Mouse (Mus musculus): Measurements from ENCODE around the gene Praf2. TPM values are rescaled to one million over a fixed set of nuclear protein-coding genes. Genes with fewer than 3 reads are reported as not detected.

Praf2 gene
- total RNA-seq, 2 experiments from 2014 or later, result 6.5 to 6.9 TPM

GRCm38 (mm10) chrX:7775501-7776205, 47.4 kb downstream of the Praf2 start:
- no peak for DNase-seq (ENCODE audit: low spot score)
- intact Hi-C loops (cut with DNase I), result loop anchor here (10.0 kb wide), 1 partner anchor 351 kb away; no protein-coding TSS in a partner anchor

GRCm38 (mm10) chrX:7776329-7777082, 48.3 kb downstream of the Praf2 start:
- no peak for DNase-seq (ENCODE audit: low spot score)
- intact Hi-C loops (cut with DNase I), result loop anchor here (10.0 kb wide), 1 partner anchor 352 kb away; no protein-coding TSS in a partner anchor

DNA sequence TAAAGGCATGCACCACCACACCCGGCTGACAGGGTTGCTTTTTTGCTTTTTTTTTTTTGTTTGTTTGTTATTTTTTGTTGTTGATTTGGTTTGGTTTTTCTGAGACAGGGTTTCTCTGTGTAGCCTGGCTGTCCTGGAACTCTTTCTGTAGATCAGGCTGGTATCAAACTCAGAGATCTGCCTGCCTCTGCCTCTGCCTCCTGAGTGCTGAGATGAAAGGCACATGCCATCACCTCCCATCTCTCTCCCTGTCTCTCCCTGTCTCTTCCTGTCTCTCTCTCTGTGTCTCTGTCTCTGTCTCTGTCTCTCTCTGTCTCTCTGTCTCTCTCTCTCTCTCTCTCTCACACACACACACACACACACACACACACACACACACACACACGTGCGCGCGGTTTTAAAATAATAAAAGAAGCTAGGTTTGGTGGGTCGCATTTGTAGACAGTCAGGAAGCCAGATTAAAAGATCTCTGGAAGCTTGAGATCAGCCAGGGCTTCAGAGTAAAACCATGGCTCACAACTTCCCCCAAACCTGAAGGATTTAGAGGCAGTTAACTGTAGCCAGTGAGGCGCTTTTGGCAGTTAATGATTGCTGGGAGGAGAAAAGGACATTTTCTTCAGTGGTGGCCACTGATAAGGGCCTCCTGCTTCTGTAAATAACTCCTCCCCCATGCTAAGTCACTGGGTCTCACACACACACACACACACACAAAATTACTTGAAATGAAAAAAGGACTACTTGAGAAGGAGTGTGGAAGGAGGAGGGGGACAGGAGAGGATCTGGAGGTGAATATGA, 50.4 kb downstream of the Praf2 start:
- intact Hi-C loops (cut with DNase I), result loop anchor here (10.0 kb wide), 1 partner anchor 354 kb away; no protein-coding TSS in a partner anchor
- no peak for DNase-seq (ENCODE audit: low spot score)

GRCm38 (mm10) chrX:7779294-7779693, 51.1 kb downstream of the Praf2 start:
- DNase-seq (ENCODE audit: low spot score), result no peak
- intact Hi-C loops (cut with DNase I), result loop anchor here (10.0 kb wide), 1 partner anchor 354 kb away; no protein-coding TSS in a partner anchor

Other genes with a start within 250 kb of the Praf2 start
- not detected for gene Foxp3, start 154.8 kb upstream of the Praf2 start, total RNA-seq (2021)
- 1 to 10 TPM; 2.2 to 2.5 TPM for gene Ppp1r3f, start 154.2 kb upstream of the Praf2 start, total RNA-seq (2021)
- 10 to 100 TPM; 11.6 to 11.9 TPM for gene Ccdc22, start 122.9 kb upstream of the Praf2 start, total RNA-seq (2021)
- gene Cacna1f, start 121.4 kb upstream of the Praf2 start, total RNA-seq (2021), result not detected
- 1 to 10 TPM; 1.7 to 2.4 TPM for gene Syp, start 90.0 kb upstream of the Praf2 start, total RNA-seq (2021)
- gene Prickle3, start 71.2 kb upstream of the Praf2 start, total RNA-seq (2021), result 10 to 100 TPM; 16.5 to 19.9 TPM
- gene Plp2, start 57.0 kb upstream of the Praf2 start, total RNA-seq (2021), result 10 to 100 TPM; 41.6 to 54.1 TPM
- 10 to 100 TPM; 24.1 to 26.0 TPM for gene Magix, start 47.2 kb upstream of the Praf2 start, total RNA-seq (2021)
- gene Gpkow, start 31.3 kb upstream of the Praf2 start, total RNA-seq (2021), result 10 to 100 TPM; 19.5 to 21.3 TPM
- gene Wdr45, start 14.1 kb upstream of the Praf2 start, total RNA-seq (2021), result 10 to 100 TPM; 34.4 to 44.8 TPM
- gene Gm45208, start 6.2 kb upstream of the Praf2 start, total RNA-seq (2021), result under 1 TPM in 1 of 2 experiments, not detected in 1; 0.42 TPM
- gene Ccdc120, start 22.5 kb downstream of the Praf2 start, total RNA-seq (2021), result 1 to 10 TPM in 1 of 2 experiments, under 1 TPM in 1; 0.91 to 2.0 TPM
- gene Tfe3, start 34.1 kb downstream of the Praf2 start, total RNA-seq (2021), result 10 to 100 TPM; 15.0 to 16.8 TPM
- 10 to 100 TPM; 24.7 to 26.9 TPM for gene Gripap1, start 61.3 kb downstream of the Praf2 start, total RNA-seq (2021)
- gene Kcnd1, start 93.8 kb downstream of the Praf2 start, total RNA-seq (2021), result under 1 TPM; 0.22 to 0.23 TPM
- 10 to 100 TPM; 25.7 to 28.5 TPM for gene Otud5, start 112.9 kb downstream of the Praf2 start, total RNA-seq (2021)
- gene Pim2, start 149.8 kb downstream of the Praf2 start, total RNA-seq (2021), result 1 to 10 TPM; 2.2 to 3.1 TPM
- gene Slc35a2, start 155.6 kb downstream of the Praf2 start, total RNA-seq (2021), result 10 to 100 TPM; 11.0 to 17.0 TPM
- gene Pqbp1, start 170.8 kb downstream of the Praf2 start, total RNA-seq (2021), result 10 to 100 TPM; 22.1 to 22.7 TPM
- 10 to 100 TPM; 49.5 to 50.1 TPM for gene Timm17b, start 170.9 kb downstream of the Praf2 start, total RNA-seq (2021)
- not detected for gene Gm10491, start 179.4 kb downstream of the Praf2 start, total RNA-seq (2021)
- not detected for gene Gm10490, start 181.1 kb downstream of the Praf2 start, total RNA-seq (2021)
- under 1 TPM in 1 of 2 experiments, not detected in 1; 0.11 TPM for gene Pcsk1n, start 191.4 kb downstream of the Praf2 start, total RNA-seq (2021)
- not detected for gene Eras, start 200.2 kb downstream of the Praf2 start, total RNA-seq (2021)
- gene Hdac6, start 219.4 kb downstream of the Praf2 start, total RNA-seq (2021), result 10 to 100 TPM in 1 of 2 experiments, 1 to 10 TPM in 1; 9.9 to 12.4 TPM
- gene Gata1, start 249.6 kb downstream of the Praf2 start, total RNA-seq (2021), result under 1 TPM in 1 of 2 experiments, not detected in 1; 0.53 TPM